Comparison of ENCODE assay signal across 20 mouse cellular contexts in the genomic region with DNA sequence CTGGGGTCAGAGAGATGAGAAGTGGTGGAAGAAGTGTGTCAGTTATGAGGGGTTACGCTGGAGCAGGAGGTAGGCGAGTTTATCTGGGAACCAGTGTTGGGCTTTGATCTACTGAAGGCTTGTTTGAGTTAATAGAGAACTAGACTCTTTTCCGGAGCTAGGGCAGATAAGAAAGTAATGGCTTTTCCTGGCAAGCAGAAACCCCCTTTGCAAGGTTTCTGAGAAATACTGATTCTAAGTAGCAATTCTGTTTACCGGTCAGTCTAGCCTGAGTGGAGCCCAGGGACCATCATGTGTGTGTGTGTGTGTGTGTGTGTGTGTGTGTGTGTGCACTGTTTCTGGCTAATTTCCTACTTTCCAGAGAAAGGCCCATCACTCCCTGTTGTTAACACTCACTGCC.
DNase-seq lines count a peak whose midpoint lies in the region; ATAC-seq and TF ChIP-seq lines count a peak whose summit lies in the region.
"Had no signal": no experiment of that assay in that cellular context is flagged by ENCODE, and none has a peak within 500 bp of the region (broad histone marks: within the 10 kb centered on the region; RNA-seq: fewer than 3 reads in every experiment).

No protein-coding gene starts in this region.

- no peaks in the 10 kb centered on the region for H3K36me3 ChIP-seq in lung, embryonic 14.5 days (ENCODE audit: insufficient read depth)
- no peaks in the 10 kb centered on the region for H3K36me3 ChIP-seq in stomach, postnatal 0 days (ENCODE audit: control insufficient read depth, insufficient read depth, low read length)
- no peaks in the 10 kb centered on the region for H3K36me3 ChIP-seq in neural tube, embryonic 15.5 days
- H3K36me3 ChIP-seq: embryonic facial prominence, embryonic 10.5 days; embryonic facial prominence, embryonic 12.5 days; forebrain, embryonic 15.5 days had no signal

- no peak overlapping the region for H3K4me3 ChIP-seq in lung, embryonic 14.5 days (ENCODE audit: low read depth, low read length)
- no peak overlapping the region for H3K4me3 ChIP-seq in lung, adult 2 months (replicated peaks; ENCODE audit: extremely low read depth, low read depth, low read length)
- no peak overlapping the region for H3K4me3 ChIP-seq in stomach, postnatal 0 days (ENCODE audit: low read depth, low read length)
- no peak overlapping the region for H3K4me3 ChIP-seq in neural tube, embryonic 15.5 days (replicated peaks)
- H3K4me3 ChIP-seq: embryonic facial prominence, embryonic 10.5 days; embryonic facial prominence, embryonic 12.5 days; forebrain, embryonic 13.5 days; forebrain, embryonic 15.5 days had no signal

- no peak for TF ChIP-seq EP300 in stomach, postnatal 0 days (optimal IDR thresholded peaks at IDR 0.05)

- no peak for TF ChIP-seq CTCF in lung, embryonic 14.5 days (IDR thresholded peaks at IDR 0.05; ENCODE audit: low read depth)
- TF ChIP-seq CTCF in lung, adult 2 months (IDR thresholded peaks at IDR 0.05; ENCODE audit: insufficient read depth, low read length), result no peak
- TF ChIP-seq CTCF in stomach, postnatal 0 days (IDR thresholded peaks at IDR 0.05; ENCODE audit: low read depth), result no peak

- TF ChIP-seq POLR2A in lung, adult 2 months (IDR thresholded peaks at IDR 0.05; ENCODE audit: borderline replicate concordance, extremely low read depth, low read depth, low read length), result no peak

- H3K9me3 ChIP-seq in lung, embryonic 14.5 days (ENCODE audit: low read depth, low read length), result no peaks in the 10 kb centered on the region
- H3K9me3 ChIP-seq in stomach, postnatal 0 days (ENCODE audit: control insufficient read depth, low read length), result no peaks in the 10 kb centered on the region
- no peaks in the 10 kb centered on the region for H3K9me3 ChIP-seq in neural tube, embryonic 15.5 days (replicated peaks)
- H3K9me3 ChIP-seq: embryonic facial prominence, embryonic 10.5 days; embryonic facial prominence, embryonic 12.5 days; forebrain, embryonic 13.5 days; forebrain, embryonic 15.5 days had no signal

- no peaks in the 10 kb centered on the region for H3K27me3 ChIP-seq in lung, embryonic 14.5 days (ENCODE audit: insufficient read depth, low read length)
- no peaks in the 10 kb centered on the region for H3K27me3 ChIP-seq in stomach, postnatal 0 days (ENCODE audit: control insufficient read depth, insufficient read depth, low read length)
- H3K27me3 ChIP-seq in neural tube, embryonic 15.5 days (replicated peaks), result no peaks in the 10 kb centered on the region
- H3K27me3 ChIP-seq: embryonic facial prominence, embryonic 12.5 days; forebrain, embryonic 13.5 days; forebrain, embryonic 15.5 days had no signal

- no peak overlapping the region for H3K9ac ChIP-seq in lung, embryonic 14.5 days
- H3K9ac ChIP-seq in stomach, postnatal 0 days (ENCODE audit: low read length), result no peak overlapping the region
- H3K9ac ChIP-seq in neural tube, embryonic 15.5 days (replicated peaks), result no peak overlapping the region
- H3K9ac ChIP-seq: embryonic facial prominence, embryonic 12.5 days; forebrain, embryonic 13.5 days; forebrain, embryonic 15.5 days; forebrain, postnatal 0 days had no signal

- DNase-seq in lung, embryonic 14.5 days, result peak; percentile 15
- DNase-seq in lung, adult 2 months, result no peak
- peak; percentile 66 for DNase-seq in MEL-GATA-1-ER (ENCODE audit: extremely low read depth, low read depth)
- DNase-seq in stomach, postnatal 0 days (ENCODE audit: low spot score), result no peak
- no peak for DNase-seq in frontal cortex, postnatal 10 days (ENCODE audit: low spot score in 2 of 2)
- no peak for DNase-seq in adrenal gland, postnatal 14 days
- DNase-seq: adrenal gland, adult 2 months; adrenal gland, postnatal 10 days; adrenal gland, postnatal 36 days; cerebellum, adult 11-12 months; cerebellum, adult 2 months; cerebellum, adult 9-10 months; cerebellum, postnatal 14 days; cerebellum, postnatal 36 days; forebrain, postnatal 0 days had no signal

- WGBS in lung, embryonic 14.5 days, result 33% methylated on average over 4 of the region's 4 CpGs
- 62% methylated on average over 4 of the region's 4 CpGs for WGBS in lung, adult 2 months
- WGBS in stomach, postnatal 0 days, result 58% methylated on average over 4 of the region's 4 CpGs
- 90% methylated on average over 4 of the region's 4 CpGs for WGBS in neural tube, embryonic 15.5 days

- H3K4me1 ChIP-seq in lung, embryonic 14.5 days (ENCODE audit: insufficient read depth), result no peaks in the 10 kb centered on the region
- H3K4me1 ChIP-seq in lung, adult 2 months (ENCODE audit: control insufficient read depth, insufficient read depth, low read length), result no peaks in the 10 kb centered on the region
- no peaks in the 10 kb centered on the region for H3K4me1 ChIP-seq in stomach, postnatal 0 days (replicated peaks; ENCODE audit: control insufficient read depth, insufficient read depth)
- no peaks in the 10 kb centered on the region for H3K4me1 ChIP-seq in neural tube, embryonic 15.5 days
- H3K4me1 ChIP-seq: embryonic facial prominence, embryonic 10.5 days; embryonic facial prominence, embryonic 12.5 days; forebrain, embryonic 13.5 days; forebrain, embryonic 15.5 days had no signal

- no peak overlapping the region for H3K27ac ChIP-seq in lung, embryonic 14.5 days (ENCODE audit: low read depth)
- H3K27ac ChIP-seq in stomach, postnatal 0 days (replicated peaks), result no peak overlapping the region
- H3K27ac ChIP-seq in neural tube, embryonic 15.5 days (replicated peaks), result no peak overlapping the region
- H3K27ac ChIP-seq: embryonic facial prominence, embryonic 10.5 days; embryonic facial prominence, embryonic 12.5 days; forebrain, embryonic 13.5 days; forebrain, embryonic 15.5 days had no signal

- no peak overlapping the region for H3K4me2 ChIP-seq in lung, embryonic 14.5 days
- H3K4me2 ChIP-seq in stomach, postnatal 0 days (replicated peaks; ENCODE audit: low read depth), result no peak overlapping the region
- H3K4me2 ChIP-seq in neural tube, embryonic 15.5 days, result no peak overlapping the region
- H3K4me2 ChIP-seq: embryonic facial prominence, embryonic 12.5 days; forebrain, embryonic 13.5 days; forebrain, embryonic 15.5 days had no signal

- ATAC-seq in lung, embryonic 14.5 days (ENCODE audit: insufficient read depth), result no peak
- ATAC-seq in stomach, postnatal 0 days (ENCODE audit: low FRiP score, low TSS enrichment), result peak; percentile 40; the same call in 1 of the 2 replicates
- no peak for ATAC-seq in neural tube, embryonic 15.5 days (ENCODE audit: low FRiP score)
- ATAC-seq: forebrain, embryonic 13.5 days; forebrain, embryonic 15.5 days; forebrain, postnatal 0 days had no signal

Comparison
In these comparisons a context has a peak if more than half of its experiments do, and no peak if none do; other contexts are left out.
1. DNase-seq: peak in lung, embryonic 14.5 days (single experiment) and MEL-GATA-1-ER (single experiment); none in lung, adult 2 months (single experiment), stomach, postnatal 0 days (single experiment), frontal cortex, postnatal 10 days (0 of 2) and adrenal gland, postnatal 14 days (single experiment).